Mouse (Mus musculus) embryonic fibroblast, embryonic 13.5 days (primary cell): ENCODE measurements around the gene Bak1.

ENCODE experiments used
- CTCF ChIP-seq: IDR thresholded peaks from 2 replicates; pipeline ENCODE4 v1.5.1; 2011; ENCODE audit warnings: mild to moderate bottlenecking, control low read depth, low read length, moderate library complexity, borderline replicate concordance; ENCODE audit not compliant: insufficient read depth
- POLR2A ChIP-seq: IDR thresholded peaks from 2 replicates; pipeline ENCODE4 v1.6.1; 2011; ENCODE audit warnings: low read depth, mild to moderate bottlenecking, control low read depth, low read length, moderate library complexity

DNA sequence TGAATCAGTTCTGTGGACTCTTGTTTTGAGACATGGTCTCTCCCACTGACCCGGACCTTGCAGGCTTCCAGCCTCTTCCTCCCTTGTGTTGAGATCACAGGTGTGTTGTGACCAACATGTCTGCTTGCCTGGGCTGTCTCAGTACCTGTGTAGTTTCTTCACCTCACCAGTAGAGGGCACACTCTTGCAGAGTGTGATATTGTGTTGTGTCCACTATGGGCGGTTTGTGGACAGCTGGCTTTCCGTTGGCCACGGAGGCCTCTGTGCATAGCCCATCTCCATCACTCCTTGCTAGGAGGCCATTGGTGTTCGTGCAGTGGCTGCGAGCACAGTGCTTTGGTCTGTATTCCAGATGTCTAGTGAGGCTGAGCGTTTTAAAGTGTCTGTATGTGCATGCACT, 48.3 kb upstream of the Bak1 start:
- TF ChIP-seq POLR2A (no peak), CTCF (no peak)
